Mouse (Mus musculus) midbrain, embryonic 15.5 days (tissue): ENCODE measurements around the gene H6pd. TPM values are rescaled to one million over a fixed set of nuclear protein-coding genes. Genes with fewer than 3 reads are reported as not detected.

Source experiments
- ATAC-seq: fragments of 200-750 bp; cut with Nextera tagmentation; replicated peaks from 2 replicates; pipeline ENCODE4 v1.8.0; 2017; ENCODE audit warnings: moderate TSS enrichment
- H3K27ac ChIP-seq: fragments of 300-500 bp; sonication (generic); 2 replicates; pipeline ENCODE4 v1.5.1; 2015; ENCODE audit warnings: mild to moderate bottlenecking, inconsistent platforms
- H3K27me3 ChIP-seq: fragments of 300-500 bp; sonication (generic); replicated peaks from 2 replicates; pipeline ENCODE4 v1.6.1; 2015; ENCODE audit warnings: inconsistent platforms
- H3K36me3 ChIP-seq: fragments of 300-500 bp; sonication (generic); replicated peaks from 2 replicates; pipeline ENCODE4 v1.6.1; 2015; ENCODE audit warnings: inconsistent platforms
- H3K4me1 ChIP-seq: fragments of 300-500 bp; sonication (generic); 2 replicates; pipeline ENCODE4 v1.6.1; 2015; ENCODE audit warnings: inconsistent platforms
- H3K4me2 ChIP-seq: fragments of 300-500 bp; sonication (generic); 2 replicates; pipeline ENCODE4 v1.6.1; 2015; ENCODE audit warnings: inconsistent platforms, mild to moderate bottlenecking, moderate library complexity
- H3K4me3 ChIP-seq: fragments of 300-500 bp; sonication (generic); 2 replicates; pipeline ENCODE4 v1.5.1; 2015; ENCODE audit warnings: mild to moderate bottlenecking, inconsistent platforms
- H3K9ac ChIP-seq: fragments of 300-500 bp; sonication (generic); 2 replicates; pipeline ENCODE4 v1.6.1; 2015; ENCODE audit warnings: mild to moderate bottlenecking, inconsistent platforms
- H3K9me3 ChIP-seq: fragments of 300-500 bp; sonication (generic); 2 replicates; pipeline ENCODE4 v1.6.1; 2016; ENCODE audit warnings: inconsistent platforms
- WGBS: fragments of 180-500 bp; shearing (Covaris S2); methylation state at CpG from one replicate; pipeline ENCODE4 v1.1.7; 2015; ENCODE audit warnings: mixed read lengths; 5-methylcytosine and 5-hydroxymethylcytosine counted together
- polyA plus RNA-seq: library from polyadenylated mRNA; unstranded; fragments of >200 nt; fragmentation: Nextera tagmentation; extraction: Ambion mirVana; gene quantifications from 2 replicates; pipeline ENCODE4 v1.2.1, GENCODE M21; 2015

Gene H6pd
- polyA plus RNA-seq, 1 experiment from 2014 or later = 2.5 TPM

- ATAC-seq = no peak
These were observed 61.4 kb downstream of the H6pd start for GRCm38 (mm10) chr4:149947396-149947795.

GRCm38 (mm10) chr4:149945194-149945593 lies 63.6 kb downstream of the H6pd start:
- H3K4me1 ChIP-seq = peaks cover 19% of the 10 kb centered on the region
- no peak overlapping the region for H3K4me3 ChIP-seq
- 58% methylated on average over 9 of the region's 9 CpGs for WGBS

More at GRCm38 (mm10) chr4:149947396-149947795, 61.4 kb downstream of the H6pd start:
- H3K4me1 ChIP-seq = peaks cover 19% of the 10 kb centered on the region
- H3K9me3 ChIP-seq = no peaks in the 10 kb centered on the region
- H3K4me3 ChIP-seq = no peak overlapping the region
- no peak overlapping the region for H3K27ac ChIP-seq
- no peak overlapping the region for H3K4me2 ChIP-seq
- peaks cover 15% of the 10 kb centered on the region for H3K27me3 ChIP-seq
- H3K36me3 ChIP-seq = no peaks in the 10 kb centered on the region
- WGBS = 82% methylated on average over 5 of the region's 5 CpGs
- no peak overlapping the region for H3K9ac ChIP-seq

DNA sequence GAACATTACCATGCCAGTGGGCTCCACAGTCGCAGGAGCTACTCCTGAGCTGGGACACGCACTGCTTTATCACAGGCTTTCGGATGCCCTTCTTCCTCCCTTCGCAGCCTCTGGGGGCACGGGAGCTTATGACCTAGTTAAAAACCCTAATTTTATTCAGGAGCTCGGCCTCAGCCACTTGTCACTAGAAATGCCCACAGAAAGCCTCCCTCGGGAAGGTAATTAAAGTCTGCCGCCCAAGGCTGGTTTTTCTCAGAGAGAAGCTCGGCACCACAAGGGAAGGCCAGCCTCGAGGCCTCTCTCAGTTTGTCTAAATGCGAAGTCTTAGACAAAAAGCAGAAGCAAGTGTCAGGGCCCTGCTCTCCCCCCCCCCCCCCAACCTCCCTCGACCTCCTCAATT lies 64.6 kb downstream of the H6pd start:
- H3K4me3 ChIP-seq = no peak overlapping the region
- H3K4me1 ChIP-seq = peaks cover 19% of the 10 kb centered on the region
- 23% methylated on average over 12 of the region's 12 CpGs for WGBS
- H3K36me3 ChIP-seq = no peaks in the 10 kb centered on the region
- H3K27me3 ChIP-seq = no peaks in the 10 kb centered on the region
- H3K9me3 ChIP-seq = no peaks in the 10 kb centered on the region
- H3K27ac ChIP-seq = no peak overlapping the region
- no peak overlapping the region for H3K4me2 ChIP-seq
- H3K9ac ChIP-seq = no peak overlapping the region
- no peak for ATAC-seq

More at GRCm38 (mm10) chr4:149945194-149945593, 63.6 kb downstream of the H6pd start:
- H3K4me2 ChIP-seq = no peak overlapping the region
- no peaks in the 10 kb centered on the region for H3K9me3 ChIP-seq
- no peak for ATAC-seq
- no peaks in the 10 kb centered on the region for H3K27me3 ChIP-seq
- no peaks in the 10 kb centered on the region for H3K36me3 ChIP-seq
- H3K27ac ChIP-seq = no peak overlapping the region
- H3K9ac ChIP-seq = no peak overlapping the region

DNA sequence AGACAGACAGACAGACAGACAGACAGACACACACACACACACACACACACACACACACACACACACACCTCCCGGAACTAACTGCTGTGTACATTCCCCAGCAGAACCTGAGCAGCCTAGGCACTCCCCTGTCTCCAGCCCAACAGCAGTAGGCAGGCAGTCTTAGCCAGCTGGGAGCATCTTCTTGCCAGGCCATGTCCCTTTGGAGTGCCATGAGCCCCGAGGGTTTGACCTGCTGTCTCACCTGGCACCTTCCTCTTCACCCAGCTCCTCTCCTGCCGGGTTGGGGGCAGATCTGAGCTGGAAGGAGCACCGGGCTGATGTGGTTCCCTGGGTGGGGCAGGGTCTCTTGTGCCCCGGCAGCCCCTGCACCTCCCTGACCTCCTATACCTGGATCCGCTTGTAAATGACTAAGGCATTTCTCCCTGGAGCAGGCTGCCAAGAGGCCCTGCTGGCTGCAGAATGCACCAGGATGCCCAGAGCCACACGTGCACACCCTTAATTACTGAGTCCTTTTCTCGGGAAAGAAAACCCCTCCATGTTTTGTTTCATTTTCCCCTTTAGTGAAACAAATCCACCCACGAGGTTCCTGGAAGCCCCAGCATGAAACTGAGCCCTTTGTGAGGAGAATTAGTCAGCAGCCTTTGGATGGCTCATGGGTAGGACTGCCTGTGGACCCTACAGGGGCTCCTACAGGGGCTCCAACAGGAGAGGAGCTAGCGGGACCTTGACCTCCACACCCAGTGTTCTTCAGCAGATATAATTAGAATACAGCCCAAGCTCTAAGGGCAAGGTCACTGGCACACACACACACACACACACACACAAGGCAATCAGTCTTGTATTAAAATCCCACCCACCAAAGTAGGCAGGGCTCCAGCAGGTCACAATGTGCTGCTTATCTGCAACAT lies 65.7 kb downstream of the H6pd start:
- Histone ChIP-seq H3K4me1 (peaks cover 19% of the 10 kb centered on the region), H3K27ac (no peak overlapping the region), H3K9ac (no peak overlapping the region), H3K36me3 (no peaks in the 10 kb centered on the region), H3K4me3 (no peak overlapping the region), H3K27me3 (no peaks in the 10 kb centered on the region), H3K9me3 (no peaks in the 10 kb centered on the region), H3K4me2 (no peak overlapping the region)
- 57% methylated on average over 10 of the region's 10 CpGs for WGBS
- ATAC-seq = no peak

DNA sequence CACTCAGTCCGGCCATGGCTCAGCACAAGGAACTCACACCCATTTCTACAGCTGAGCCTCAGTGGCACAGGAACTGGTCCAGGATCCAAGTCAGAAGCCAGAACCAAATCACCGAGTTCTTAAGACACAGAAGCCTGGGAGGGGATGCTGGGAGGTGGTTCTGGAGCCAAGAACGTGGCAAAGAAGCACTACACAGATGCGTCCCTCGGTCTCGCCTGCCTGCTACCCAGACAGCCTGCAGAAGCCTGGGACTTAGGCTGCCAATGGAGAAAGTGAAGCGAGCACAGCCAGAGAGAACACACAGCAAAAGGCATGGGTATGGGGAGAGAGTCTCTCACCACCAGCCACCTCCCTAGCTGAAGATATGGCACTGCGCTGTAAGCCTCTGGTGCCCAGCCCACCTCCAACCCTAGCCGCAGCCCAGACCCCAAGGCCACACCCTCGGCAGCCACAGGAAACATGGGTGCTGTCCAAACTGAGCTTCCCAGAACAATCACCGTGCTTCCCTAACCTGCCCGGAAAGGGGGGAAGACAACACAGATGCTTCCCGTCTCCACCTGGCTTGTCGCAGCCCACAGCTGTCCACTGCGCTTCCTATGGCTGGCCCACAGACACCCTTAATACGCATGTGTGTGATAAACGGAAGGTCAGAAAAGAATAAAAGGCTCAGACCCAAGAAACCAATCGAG lies 67.6 kb downstream of the H6pd start:
- H3K27me3 ChIP-seq = no peaks in the 10 kb centered on the region
- 85% methylated on average over 18 of the region's 18 CpGs for WGBS
- no peak overlapping the region for H3K27ac ChIP-seq
- no peak overlapping the region for H3K4me3 ChIP-seq
- H3K4me2 ChIP-seq = no peak overlapping the region
- no peaks in the 10 kb centered on the region for H3K9me3 ChIP-seq
- H3K36me3 ChIP-seq = no peaks in the 10 kb centered on the region
- ATAC-seq = no peak
- H3K9ac ChIP-seq = no peak overlapping the region
- peaks cover 19% of the 10 kb centered on the region for H3K4me1 ChIP-seq

- no peaks in the 10 kb centered on the region for H3K36me3 ChIP-seq
- H3K27ac ChIP-seq = no peak overlapping the region
- H3K9ac ChIP-seq = no peak overlapping the region
- H3K27me3 ChIP-seq = no peaks in the 10 kb centered on the region
- H3K9me3 ChIP-seq = no peaks in the 10 kb centered on the region
- WGBS = 64% methylated on average over 8 of the region's 8 CpGs
- no peak for ATAC-seq
- no peak overlapping the region for H3K4me2 ChIP-seq
- H3K4me3 ChIP-seq = no peak overlapping the region
- H3K4me1 ChIP-seq = peaks cover 9% of the 10 kb centered on the region
These were observed 70.1 kb downstream of the H6pd start for GRCm38 (mm10) chr4:149938701-149939100.

- H3K4me2 ChIP-seq = no peak overlapping the region
- H3K27me3 ChIP-seq = no peaks in the 10 kb centered on the region
- 57% methylated on average over 5 of the region's 5 CpGs for WGBS
- H3K27ac ChIP-seq = no peak overlapping the region
- H3K9ac ChIP-seq = no peak overlapping the region
- no peaks in the 10 kb centered on the region for H3K9me3 ChIP-seq
- no peak overlapping the region for H3K4me3 ChIP-seq
- ATAC-seq = no peak
- H3K36me3 ChIP-seq = no peaks in the 10 kb centered on the region
- H3K4me1 ChIP-seq = no peaks in the 10 kb centered on the region
These were observed 71.9 kb downstream of the H6pd start for GRCm38 (mm10) chr4:149936921-149937320.

- H3K4me2 ChIP-seq = no peak overlapping the region
- H3K36me3 ChIP-seq = no peaks in the 10 kb centered on the region
- H3K27me3 ChIP-seq = no peaks in the 10 kb centered on the region
- H3K9me3 ChIP-seq = no peaks in the 10 kb centered on the region
- no peak overlapping the region for H3K27ac ChIP-seq
- WGBS = 87% methylated on average over 6 of the region's 6 CpGs
- no peak for ATAC-seq
- H3K4me1 ChIP-seq = no peaks in the 10 kb centered on the region
- H3K9ac ChIP-seq = no peak overlapping the region
- H3K4me3 ChIP-seq = no peak overlapping the region
These were observed 73.4 kb downstream of the H6pd start for GRCm38 (mm10) chr4:149935470-149935869.

- no peak overlapping the region for H3K27ac ChIP-seq
- H3K4me3 ChIP-seq = no peak overlapping the region
- H3K4me1 ChIP-seq = no peaks in the 10 kb centered on the region
- H3K9me3 ChIP-seq = no peaks in the 10 kb centered on the region
- H3K36me3 ChIP-seq = no peaks in the 10 kb centered on the region
- no peaks in the 10 kb centered on the region for H3K27me3 ChIP-seq
- no peak for ATAC-seq
- 86% methylated on average over 16 of the region's 16 CpGs for whole genome bisulfite sequencing
- H3K9ac ChIP-seq = no peak overlapping the region
- H3K4me2 ChIP-seq = no peak overlapping the region
These were observed 75.1 kb downstream of the H6pd start for GRCm38 (mm10) chr4:149933519-149934245.

DNA sequence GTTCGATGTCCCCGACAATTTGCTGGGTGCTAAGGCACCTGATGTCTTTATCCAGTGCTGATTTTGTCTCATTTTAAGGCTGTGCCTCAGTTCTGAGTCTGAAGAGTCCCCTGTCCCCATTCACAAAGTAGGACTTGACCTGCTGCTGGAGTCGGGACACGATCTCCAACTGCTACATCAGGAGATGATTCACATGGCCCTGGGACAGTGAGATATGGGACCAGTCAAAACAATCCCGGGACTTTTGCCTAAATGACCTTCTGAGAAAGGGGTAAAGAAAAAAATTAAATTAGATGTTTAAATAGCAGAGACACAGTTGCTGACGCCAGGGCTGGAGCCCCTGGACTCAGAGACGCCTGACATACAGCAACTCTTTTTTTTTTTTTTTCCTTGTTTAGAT lies 75.8 kb downstream of the H6pd start:
- no peak for ATAC-seq
- WGBS = 97% methylated on average over 7 of the region's 7 CpGs

GRCm38 (mm10) chr4:149932108-149932815 lies 76.6 kb downstream of the H6pd start:
- Histone ChIP-seq H3K9ac (no peak overlapping the region), H3K27ac (no peak overlapping the region), H3K27me3 (no peaks in the 10 kb centered on the region), H3K4me2 (no peak overlapping the region), H3K4me1 (no peaks in the 10 kb centered on the region), H3K4me3 (no peak overlapping the region), H3K36me3 (no peaks in the 10 kb centered on the region), H3K9me3 (no peaks in the 10 kb centered on the region)
- WGBS = 84% methylated on average over 9 of the region's 9 CpGs
- no peak for ATAC-seq

More for the DNA sequence above, 75.8 kb downstream of the H6pd start:
- H3K36me3 ChIP-seq = no peaks in the 10 kb centered on the region
- H3K4me1 ChIP-seq = no peaks in the 10 kb centered on the region
- no peak overlapping the region for H3K27ac ChIP-seq
- no peak overlapping the region for H3K9ac ChIP-seq
- H3K27me3 ChIP-seq = no peaks in the 10 kb centered on the region
- no peak overlapping the region for H3K4me3 ChIP-seq
- no peaks in the 10 kb centered on the region for H3K9me3 ChIP-seq
- no peak overlapping the region for H3K4me2 ChIP-seq

- Histone ChIP-seq H3K4me1 (no peaks in the 10 kb centered on the region), H3K27me3 (no peaks in the 10 kb centered on the region), H3K9me3 (no peaks in the 10 kb centered on the region), H3K4me2 (no peak overlapping the region), H3K27ac (no peak overlapping the region), H3K9ac (no peak overlapping the region), H3K36me3 (no peaks in the 10 kb centered on the region), H3K4me3 (no peak overlapping the region)
- no peak for ATAC-seq
- 70% methylated on average over 3 of the region's 3 CpGs for WGBS
These were observed 78.1 kb downstream of the H6pd start for GRCm38 (mm10) chr4:149930755-149931154.
